Mouse (Mus musculus) CD8-positive naive resting alpha-beta T cell, adult 2 months (primary cell): Measurements from ENCODE around the gene Rbm4b.

ENCODE experiments used
- DNase-seq, 2 experiments: peaks; one replicate each; pipeline ENCODE4 v3.0.0; 2022; ENCODE audit warnings: low read depth in 2 of 2, low spot score in 2 of 2

Gene Rbm4b

GRCm38 (mm10) chr19:4756193-4756911, at the start of gene Rbm4b:
Gene Rbm4b (plus strand): TSS chr19:4756497.
- peak; percentile 91 to 92 for DNase-seq

DNA sequence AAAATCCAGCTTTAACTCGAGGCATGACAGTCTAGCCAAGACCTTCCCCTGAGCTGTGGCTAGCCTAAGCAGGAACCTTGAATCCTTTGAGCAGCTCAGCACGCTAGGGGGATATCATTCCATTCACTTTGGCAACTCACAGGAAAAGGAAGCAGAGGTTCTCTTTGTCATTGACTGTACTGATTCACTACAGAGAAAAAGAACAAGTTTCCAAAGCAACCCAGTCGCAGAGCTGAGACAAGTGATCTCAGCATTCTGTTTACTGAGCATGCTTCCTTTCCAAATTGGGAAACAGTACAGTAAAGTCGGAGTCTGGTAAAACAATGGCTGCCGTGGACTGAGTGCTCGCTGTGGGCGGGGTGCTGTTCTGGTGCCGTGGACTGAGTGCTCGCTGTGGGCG, 47.5 kb upstream of the Rbm4b start:
- DNase-seq: no peak

GRCm38 (mm10) chr19:4711098-4711600, 45.1 kb upstream of the Rbm4b start, which contains the start of gene Sptbn2:
Gene Sptbn2 (plus strand): TSS chr19:4711167.
- DNase-seq: no peak

DNA sequence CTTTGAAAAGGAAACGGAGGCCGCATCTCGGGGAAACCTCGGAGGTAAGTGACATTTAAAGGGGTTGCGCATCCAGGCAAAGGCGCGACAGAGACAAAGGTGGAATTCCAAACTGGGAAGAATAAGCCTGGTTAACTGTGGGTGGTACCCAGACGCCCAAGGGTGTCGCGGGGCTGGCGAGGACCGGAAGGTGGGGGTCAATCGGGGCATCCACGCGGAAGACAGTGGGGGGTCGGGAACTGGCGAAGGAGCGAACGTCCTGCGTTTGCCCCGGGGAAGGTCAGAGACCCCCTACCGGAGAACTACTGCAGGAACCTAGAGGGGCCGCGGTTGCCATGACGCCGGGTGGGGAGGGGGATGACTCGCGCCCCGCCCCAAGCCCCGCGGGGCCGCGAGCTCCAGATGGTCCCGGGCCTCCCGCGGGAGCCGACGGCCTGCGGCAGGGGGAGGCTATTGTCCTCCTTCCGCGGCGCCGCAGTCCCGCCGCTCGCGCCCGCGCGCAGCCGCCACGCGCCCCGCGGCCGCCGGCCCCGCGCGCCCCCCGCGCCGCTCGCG, 44.6 kb upstream of the Rbm4b start:
- DNase-seq: no peak

DNA sequence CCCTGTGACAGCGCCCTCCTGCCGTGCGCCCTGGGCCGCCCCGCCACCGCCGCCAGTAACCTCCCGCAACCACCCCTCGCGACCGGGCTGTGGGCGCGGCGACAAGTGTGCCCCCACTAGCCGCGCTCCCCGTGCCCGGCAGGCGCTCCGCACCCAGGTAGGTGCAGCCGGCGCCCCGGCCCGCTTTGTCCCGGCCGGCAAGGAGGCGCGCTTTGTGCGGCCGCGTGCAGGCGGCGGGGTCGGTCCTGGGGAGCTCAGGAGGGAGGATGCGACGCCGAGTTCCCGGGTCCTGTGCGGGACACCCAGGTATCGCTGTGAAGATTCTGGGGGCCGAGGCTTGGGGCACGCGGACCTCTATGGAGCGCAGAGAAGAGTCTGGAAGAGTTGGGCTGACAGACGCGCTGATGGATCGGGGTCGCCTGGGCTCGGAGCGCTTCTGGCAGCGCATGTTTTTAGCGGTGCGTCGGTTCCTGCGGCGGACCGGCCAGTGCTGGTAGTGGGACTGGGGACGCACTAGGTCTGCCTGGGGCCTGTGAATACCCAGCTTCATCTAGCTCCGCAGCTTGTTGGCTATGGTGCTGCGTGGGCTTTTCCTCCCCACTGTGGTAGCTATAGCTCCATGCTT, 44.0 kb upstream of the Rbm4b start:
- no peak for DNase-seq

DNA sequence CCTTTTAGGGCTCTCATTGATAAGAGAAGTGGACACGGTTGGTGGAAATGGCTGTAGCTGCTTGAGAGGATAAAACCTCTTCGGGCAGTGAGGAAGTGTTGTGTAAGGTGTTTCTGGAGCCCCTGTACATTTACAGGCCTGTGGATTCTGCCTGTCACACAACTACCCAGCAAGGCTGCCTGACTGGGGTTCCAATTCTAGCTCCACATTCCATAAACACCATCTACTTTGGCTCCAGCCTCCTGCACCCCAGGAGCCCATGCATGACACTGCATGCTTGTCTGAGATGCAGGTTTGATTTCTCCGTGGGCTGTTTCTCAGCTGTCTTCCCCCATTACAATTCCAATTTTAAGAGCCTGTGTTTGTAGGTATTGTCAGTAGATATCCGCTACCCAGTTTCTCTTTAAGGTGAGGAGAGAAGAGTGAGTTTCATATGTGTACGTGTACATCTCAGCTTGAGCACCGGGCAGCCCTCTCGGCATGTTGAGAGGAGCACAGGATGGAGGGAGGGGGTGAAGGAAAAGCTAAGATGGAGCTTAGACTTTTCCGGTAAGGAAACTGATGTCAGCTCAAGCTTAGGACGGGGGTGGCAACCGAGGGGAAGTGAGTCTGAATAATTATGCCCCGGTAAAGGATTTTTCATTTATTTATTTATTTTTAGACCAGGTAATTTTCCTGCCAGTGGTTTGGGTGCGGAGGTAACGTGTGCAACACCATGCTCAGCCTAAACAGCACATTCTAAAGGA, 43.3 kb upstream of the Rbm4b start:
- no peak for DNase-seq

GRCm38 (mm10) chr19:4713886-4714285, 42.4 kb upstream of the Rbm4b start:
- DNase-seq: no peak

DNA sequence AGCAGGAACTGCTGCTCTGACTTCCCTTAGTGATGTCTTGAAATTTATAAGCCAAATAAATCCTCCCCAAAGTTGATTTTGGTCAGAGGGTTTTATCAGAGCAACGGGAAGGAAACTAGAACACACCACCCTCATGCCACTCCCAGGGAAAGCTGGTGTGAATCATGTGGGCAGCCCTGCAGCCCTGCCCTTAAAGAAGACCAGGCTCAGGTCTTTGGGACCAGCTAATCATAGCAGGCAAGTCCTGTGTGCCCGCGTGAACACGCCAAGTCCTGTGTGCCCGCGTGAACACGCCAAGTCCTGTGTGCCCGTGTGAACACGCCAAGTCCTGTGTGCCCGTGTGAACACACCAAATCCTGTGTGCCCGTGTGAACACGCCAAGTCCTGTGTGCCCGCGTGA, 39.5 kb upstream of the Rbm4b start:
- DNase-seq: no peak

DNA sequence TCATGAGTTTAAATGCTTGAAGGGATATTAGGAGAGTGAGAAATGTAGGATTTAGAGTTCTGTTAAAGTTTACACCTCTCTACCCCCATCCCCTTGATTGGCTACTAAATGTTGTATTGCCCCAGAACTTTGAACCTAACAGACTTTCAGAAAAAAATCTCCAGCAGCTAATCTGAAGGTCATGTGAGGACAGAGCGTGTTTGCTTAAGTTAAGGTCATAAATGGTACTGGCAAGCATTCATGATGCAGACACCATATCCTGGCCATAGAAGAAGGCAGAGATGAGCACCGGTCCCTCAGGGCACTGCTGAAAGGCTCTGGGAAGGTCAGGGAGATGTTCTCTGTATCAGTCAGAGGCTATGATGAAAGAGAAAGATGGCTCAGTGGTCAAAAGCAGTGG, 39.0 kb upstream of the Rbm4b start:
- no peak for DNase-seq

DNA sequence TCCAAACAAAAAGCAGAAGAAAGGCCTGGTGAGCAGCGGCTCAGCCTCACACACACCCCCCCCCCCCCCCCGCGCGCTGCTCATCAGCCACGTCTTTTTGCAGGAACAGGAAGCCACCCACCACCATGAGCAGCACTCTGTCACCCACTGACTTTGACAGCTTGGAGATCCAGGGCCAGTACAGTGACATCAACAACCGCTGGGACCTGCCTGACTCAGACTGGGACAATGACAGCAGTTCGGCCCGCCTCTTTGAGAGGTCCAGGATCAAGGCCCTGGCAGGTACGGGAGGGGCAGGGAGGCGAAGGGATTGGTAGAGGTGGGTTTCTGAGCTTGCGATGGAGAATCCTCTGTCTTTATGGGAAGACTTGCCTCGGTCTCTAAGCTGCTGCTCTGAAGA, 37.6 kb upstream of the Rbm4b start:
- no peak for DNase-seq

DNA sequence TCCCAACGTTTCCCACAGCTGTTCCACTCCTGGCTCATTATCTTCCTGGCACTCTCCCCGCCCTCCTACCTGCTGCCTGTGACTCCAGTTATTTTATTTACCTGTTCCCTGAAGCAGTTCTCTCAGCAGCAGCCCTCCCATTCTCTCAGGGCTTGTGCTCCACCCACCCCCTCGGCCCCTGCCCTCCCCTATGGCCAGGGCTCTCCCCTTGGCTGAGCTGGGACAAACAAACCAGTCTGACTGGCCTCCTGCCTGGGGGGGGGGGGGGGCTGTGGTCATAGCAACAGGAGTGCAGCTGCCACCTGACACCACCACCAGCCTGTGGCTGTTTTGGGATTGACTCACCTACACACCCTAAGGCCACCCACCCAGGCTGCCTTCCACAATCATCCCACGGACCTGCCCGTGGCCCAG, 36.9 kb upstream of the Rbm4b start:
- DNase-seq: no peak

DNA sequence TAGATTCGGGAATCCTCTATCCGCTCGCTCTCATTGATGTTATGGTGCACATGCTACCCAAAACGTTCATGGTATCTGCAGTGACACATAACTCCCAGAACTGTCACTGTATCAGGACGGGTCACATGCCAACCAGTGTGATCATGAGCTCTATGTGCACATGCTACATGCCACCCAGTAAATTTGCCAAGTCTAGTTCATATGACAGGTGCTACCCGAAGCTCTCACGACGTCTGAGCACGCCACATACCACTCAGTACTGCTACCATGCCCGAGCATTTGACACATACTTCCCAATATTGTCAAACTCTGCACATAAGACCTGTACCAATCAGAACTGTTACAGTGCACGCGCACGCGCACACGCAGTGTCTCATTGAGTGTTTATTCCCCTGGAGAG, 36.2 kb upstream of the Rbm4b start:
- no peak for DNase-seq

GRCm38 (mm10) chr19:4720671-4721244, 35.5 kb upstream of the Rbm4b start:
- DNase-seq: no peak

DNA sequence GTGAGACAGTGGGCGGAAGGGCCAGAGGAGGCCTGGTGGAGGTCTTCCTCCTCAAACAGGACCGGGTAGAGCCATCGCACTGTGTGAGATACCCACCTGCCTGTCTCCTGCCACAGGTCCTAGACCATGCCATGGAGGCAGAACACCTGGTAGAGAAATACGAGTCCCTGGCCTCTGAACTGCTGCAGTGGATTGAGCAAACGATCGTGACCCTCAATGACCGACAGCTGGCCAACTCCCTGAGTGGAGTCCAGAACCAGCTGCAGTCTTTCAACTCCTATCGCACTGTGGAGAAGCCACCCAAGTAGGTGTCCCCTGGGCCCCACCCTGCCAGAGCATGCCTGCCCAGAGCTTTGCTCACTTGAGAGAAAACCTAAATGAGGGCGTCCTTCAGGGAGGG, 27.1 kb upstream of the Rbm4b start:
- DNase-seq: no peak

GRCm38 (mm10) chr19:4733052-4733451, 23.2 kb upstream of the Rbm4b start:
- DNase-seq: no peak

DNA sequence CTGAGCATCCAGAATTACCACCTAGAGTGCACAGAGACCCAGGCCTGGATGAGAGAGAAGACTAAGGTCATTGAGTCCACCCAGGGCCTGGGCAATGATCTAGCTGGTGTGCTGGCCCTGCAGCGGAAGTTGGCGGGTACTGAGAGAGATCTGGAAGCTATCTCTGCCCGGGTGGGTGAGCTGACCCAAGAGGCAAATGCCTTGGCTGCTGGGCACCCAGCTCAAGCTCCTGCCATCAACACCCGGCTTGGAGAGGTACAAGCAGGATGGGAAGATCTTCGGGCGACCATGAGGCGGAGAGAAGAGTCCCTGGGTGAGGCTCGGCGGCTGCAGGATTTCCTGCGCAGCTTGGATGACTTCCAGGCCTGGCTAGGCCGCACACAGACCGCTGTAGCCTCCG, 18.4 kb upstream of the Rbm4b start:
- no peak for DNase-seq

GRCm38 (mm10) chr19:4739053-4739452, 17.2 kb upstream of the Rbm4b start:
- no peak for DNase-seq

DNA sequence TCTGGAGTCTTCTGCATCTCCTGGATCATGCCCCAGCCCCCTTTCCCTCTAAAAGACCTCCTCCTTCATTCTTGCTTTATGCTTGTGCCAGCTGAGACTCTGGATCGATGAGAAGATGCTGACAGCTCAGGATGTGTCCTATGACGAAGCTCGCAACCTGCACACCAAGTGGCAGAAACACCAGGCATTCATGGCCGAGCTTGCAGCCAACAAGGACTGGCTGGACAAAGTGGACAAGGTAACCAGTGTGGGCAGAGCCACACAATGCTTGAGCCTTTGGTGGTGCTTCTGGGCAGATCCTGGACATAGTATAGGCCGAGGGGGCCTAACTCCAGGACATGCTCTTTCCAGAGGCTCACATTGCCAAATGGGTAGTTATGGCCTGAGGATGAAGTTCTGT, 16.5 kb upstream of the Rbm4b start:
- no peak for DNase-seq

DNA sequence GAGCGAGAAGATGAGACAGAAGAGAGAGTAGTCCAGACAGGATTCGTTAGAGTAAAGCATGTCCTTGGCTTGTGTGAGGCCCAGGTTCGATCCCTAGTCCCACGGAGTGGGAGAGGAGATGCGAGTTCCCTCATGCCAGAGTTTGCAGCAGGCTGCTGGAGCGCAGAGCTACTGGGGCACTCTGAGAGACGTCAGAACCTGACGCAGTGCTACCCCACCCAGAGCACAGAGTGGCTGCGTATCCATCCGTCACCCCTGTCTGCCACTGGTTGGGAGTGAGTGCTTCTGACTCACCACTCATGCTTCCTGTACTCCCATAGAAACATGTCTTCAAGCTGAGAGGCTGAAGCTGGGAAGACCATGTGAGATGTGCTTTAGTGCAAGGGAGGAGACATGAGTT, 14.8 kb upstream of the Rbm4b start:
- DNase-seq: no peak

- no peak for DNase-seq
These were observed 14.1 kb upstream of the Rbm4b start for GRCm38 (mm10) chr19:4742229-4742628.

DNA sequence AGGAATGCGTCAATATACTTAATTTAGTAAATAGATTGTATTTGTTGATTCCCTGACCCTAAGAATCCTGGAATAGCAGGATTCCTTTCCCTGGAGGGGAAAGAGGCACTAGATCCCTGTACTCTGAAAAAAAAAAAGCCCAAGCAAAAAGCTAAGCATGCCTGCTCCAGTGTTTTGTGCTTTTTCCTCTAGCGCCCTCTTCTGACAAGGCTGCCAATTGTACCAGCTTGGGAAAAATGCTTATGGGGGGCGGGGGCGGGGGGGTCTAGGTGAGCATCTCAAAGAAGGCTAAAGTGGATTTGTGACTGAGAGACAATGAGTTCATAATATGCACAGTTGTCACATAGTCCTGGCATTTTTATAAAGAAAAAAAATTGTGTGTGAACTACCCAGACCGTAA, 12.8 kb upstream of the Rbm4b start:
- no peak for DNase-seq
